Mouse (Mus musculus): Measurements from ENCODE around the gene Pim1. TPM values are rescaled to one million over a fixed set of nuclear protein-coding genes. Genes with fewer than 3 reads are reported as not detected.
A peak's percentile ranks its signal among the peaks of the same experiment; 100 is the strongest.

Pim1 gene
- polyA plus RNA-seq (2014; fragmentation: Nextera tagmentation; extraction: Ambion mirVana): 10.7 and 13.6 TPM in 2 replicates

DNA sequence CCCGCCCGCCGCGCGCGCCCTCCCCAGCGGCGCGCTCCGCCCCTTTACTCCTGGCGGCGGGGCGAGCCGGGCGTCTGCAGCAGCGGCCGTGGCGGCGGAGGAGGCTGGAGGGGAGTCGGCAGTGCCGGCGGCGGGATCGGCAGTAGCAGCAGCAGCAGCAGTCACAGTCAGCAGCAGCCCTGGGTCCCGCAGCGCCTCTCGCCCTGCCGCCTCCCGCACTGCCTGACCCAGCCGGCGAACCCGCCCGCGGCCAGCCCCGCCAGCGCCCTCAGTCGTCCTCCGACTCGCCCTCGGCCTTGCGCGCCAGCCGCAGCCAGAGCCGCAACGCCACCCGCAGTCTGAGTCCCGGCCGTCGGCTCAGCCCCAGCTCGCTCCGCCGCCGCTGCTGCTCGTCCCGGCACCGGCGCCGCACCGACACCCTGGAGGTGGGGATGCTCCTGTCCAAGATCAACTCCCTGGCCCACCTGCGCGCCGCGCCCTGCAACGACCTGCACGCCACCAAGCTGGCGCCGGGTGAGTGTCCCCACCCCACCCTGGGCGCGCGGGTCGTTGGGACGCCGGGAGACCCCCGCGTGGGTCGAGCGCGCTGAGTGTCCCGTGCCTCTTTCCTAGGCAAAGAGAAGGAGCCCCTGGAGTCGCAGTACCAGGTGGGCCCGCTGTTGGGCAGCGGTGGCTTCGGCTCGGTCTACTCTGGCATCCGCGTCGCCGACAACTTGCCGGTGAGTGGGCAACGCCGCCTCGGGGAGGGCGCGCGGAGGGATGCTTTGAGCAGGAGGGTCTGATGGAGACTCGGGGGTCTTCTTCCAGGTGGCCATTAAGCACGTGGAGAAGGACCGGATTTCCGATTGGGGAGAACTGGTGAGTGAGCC is at the start of gene Pim1:
Gene Pim1 (plus strand): TSS at position 41 of the 869 bp plus-strand sequence.
- peak within 1 kb of the TSS; percentile 96 for H3K27ac ChIP-seq (replicated peaks; ENCODE audit: low read depth, low read length)
- H3K4me1 ChIP-seq (ENCODE audit: control insufficient read depth, insufficient read depth, low read length): peaks cover 11% of the 10 kb centered on the region
- peak; percentile 53 for DNase-seq (ENCODE audit: low spot score)
- H3K9me3 ChIP-seq (ENCODE audit: control insufficient read depth, low read length): no peaks in the 10 kb centered on the region
- H3K4me2 ChIP-seq (ENCODE audit: low read depth, low read length): peak within 1 kb of the TSS; percentile 97
- no peaks in the 10 kb centered on the region for H3K27me3 ChIP-seq (replicated peaks; ENCODE audit: control insufficient read depth, insufficient read depth, low read length)
- ATAC-seq (ENCODE audit: low read depth): peak; percentile 41
- H3K36me3 ChIP-seq (ENCODE audit: control insufficient read depth, insufficient read depth, low read length): peaks cover 15% of the 10 kb centered on the region
- peak within 1 kb of the TSS; percentile 93 for H3K9ac ChIP-seq (ENCODE audit: low read depth, low read length)
- WGBS: 0% methylated on average over 29 of the region's 99 CpGs
- H3K4me3 ChIP-seq (ENCODE audit: low read depth, low read length): peak within 1 kb of the TSS; percentile 96

GRCm38 (mm10) chr17:29441562-29441961 is 49.0 kb upstream of the Pim1 start:
- H3K4me1 ChIP-seq (ENCODE audit: control insufficient read depth, insufficient read depth, low read length): peaks cover 14% of the 10 kb centered on the region
- H3K4me3 ChIP-seq (ENCODE audit: low read depth, low read length): no peak overlapping the region
- WGBS: 78% methylated on average over 4 of the region's 4 CpGs
- DNase-seq (ENCODE audit: low spot score) (no peak), ATAC-seq (ENCODE audit: low read depth) (no peak)
- H3K27ac ChIP-seq (replicated peaks; ENCODE audit: low read depth, low read length): no peak overlapping the region
- no peak overlapping the region for H3K4me2 ChIP-seq (ENCODE audit: low read depth, low read length)
- no peaks in the 10 kb centered on the region for H3K36me3 ChIP-seq (ENCODE audit: control insufficient read depth, insufficient read depth, low read length)
- H3K27me3 ChIP-seq (replicated peaks; ENCODE audit: control insufficient read depth, insufficient read depth, low read length): no peaks in the 10 kb centered on the region
- no peak overlapping the region for H3K9ac ChIP-seq (ENCODE audit: low read depth, low read length)
- no peaks in the 10 kb centered on the region for H3K9me3 ChIP-seq (ENCODE audit: control insufficient read depth, low read length)

DNA sequence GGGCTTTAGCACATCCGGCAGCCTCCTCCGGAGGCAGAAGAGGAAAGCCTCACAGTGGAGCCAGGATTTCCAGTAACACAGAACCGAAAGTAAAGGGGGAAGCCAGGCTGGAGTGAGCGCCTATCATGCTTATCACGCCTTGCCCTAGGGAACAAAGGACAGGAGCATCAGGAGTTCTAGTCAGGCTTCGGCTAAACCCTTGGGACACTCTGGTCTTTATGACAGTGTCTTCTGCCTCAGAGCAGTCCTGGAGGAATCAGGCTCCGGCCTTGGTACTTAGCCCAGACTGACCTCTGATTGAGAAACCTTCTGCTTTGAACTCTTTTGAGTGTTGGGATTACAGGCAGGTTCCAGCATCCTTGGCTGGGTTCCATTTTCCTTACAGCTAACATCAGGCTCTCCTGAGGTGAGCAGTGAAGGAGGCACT is 48.4 kb upstream of the Pim1 start:
- Histone ChIP-seq H3K9ac (ENCODE audit: low read depth, low read length) (no peak overlapping the region), H3K9me3 (ENCODE audit: control insufficient read depth, low read length) (no peaks in the 10 kb centered on the region), H3K27me3 (replicated peaks; ENCODE audit: control insufficient read depth, insufficient read depth, low read length) (no peaks in the 10 kb centered on the region), H3K4me3 (ENCODE audit: low read depth, low read length) (no peak overlapping the region), H3K27ac (replicated peaks; ENCODE audit: low read depth, low read length) (no peak overlapping the region), H3K4me2 (ENCODE audit: low read depth, low read length) (no peak overlapping the region), H3K36me3 (ENCODE audit: control insufficient read depth, insufficient read depth, low read length) (no peaks in the 10 kb centered on the region), H3K4me1 (ENCODE audit: control insufficient read depth, insufficient read depth, low read length) (peaks cover 9% of the 10 kb centered on the region; the same call in 1 of the 2 replicates)
- no peak for ATAC-seq (ENCODE audit: low read depth)
- DNase-seq (ENCODE audit: low spot score): no peak
- WGBS: 48% methylated on average over 7 of the region's 7 CpGs

DNA sequence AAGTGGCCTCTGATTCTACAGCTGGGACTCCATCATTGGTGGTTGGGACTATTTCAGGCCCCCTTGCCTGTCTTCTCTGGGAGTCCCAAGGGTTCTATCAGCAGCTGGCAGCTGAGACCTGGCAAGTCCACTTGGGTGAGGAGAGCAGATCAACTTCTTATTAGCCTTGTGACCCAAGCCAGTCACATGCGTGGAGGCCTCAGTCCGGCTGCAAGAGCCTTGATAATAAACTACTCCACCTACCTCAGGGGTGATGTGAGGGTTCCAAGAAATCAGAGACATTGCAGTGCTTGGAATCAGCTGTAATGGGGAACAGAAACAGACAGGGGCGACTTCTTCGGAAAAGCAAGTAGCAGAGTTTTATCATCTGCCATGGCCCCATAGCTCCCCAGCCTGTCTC is 46.8 kb upstream of the Pim1 start:
- H3K9ac ChIP-seq (ENCODE audit: low read depth, low read length): no peak overlapping the region
- WGBS: 70% methylated on average over 4 of the region's 4 CpGs
- no peaks in the 10 kb centered on the region for H3K27me3 ChIP-seq (replicated peaks; ENCODE audit: control insufficient read depth, insufficient read depth, low read length)
- no peak overlapping the region for H3K4me3 ChIP-seq (ENCODE audit: low read depth, low read length)
- H3K36me3 ChIP-seq (ENCODE audit: control insufficient read depth, insufficient read depth, low read length): no peaks in the 10 kb centered on the region
- no peak overlapping the region for H3K4me2 ChIP-seq (ENCODE audit: low read depth, low read length)
- no peak for ATAC-seq (ENCODE audit: low read depth)
- no peak for DNase-seq (ENCODE audit: low spot score)
- no peak overlapping the region for H3K27ac ChIP-seq (replicated peaks; ENCODE audit: low read depth, low read length)
- no peaks in the 10 kb centered on the region for H3K9me3 ChIP-seq (ENCODE audit: control insufficient read depth, low read length)
- no peaks in the 10 kb centered on the region for H3K4me1 ChIP-seq (ENCODE audit: control insufficient read depth, insufficient read depth, low read length)

GRCm38 (mm10) chr17:29445072-29445471 is 45.5 kb upstream of the Pim1 start:
- 0 out of 2 replicates have a peak, but pooled peaks have one; percentile 42 for ATAC-seq (ENCODE audit: low read depth)
- Histone ChIP-seq H3K9me3 (ENCODE audit: control insufficient read depth, low read length) (no peaks in the 10 kb centered on the region), H3K27ac (replicated peaks; ENCODE audit: low read depth, low read length) (no peak overlapping the region), H3K36me3 (ENCODE audit: control insufficient read depth, insufficient read depth, low read length) (no peaks in the 10 kb centered on the region), H3K27me3 (replicated peaks; ENCODE audit: control insufficient read depth, insufficient read depth, low read length) (no peaks in the 10 kb centered on the region), H3K9ac (ENCODE audit: low read depth, low read length) (no peak overlapping the region), H3K4me3 (ENCODE audit: low read depth, low read length) (no peak overlapping the region), H3K4me1 (ENCODE audit: control insufficient read depth, insufficient read depth, low read length) (no peaks in the 10 kb centered on the region), H3K4me2 (ENCODE audit: low read depth, low read length) (no peak overlapping the region)
- WGBS: 25% methylated on average over 8 of the region's 8 CpGs
- DNase-seq (ENCODE audit: low spot score): no peak

DNA sequence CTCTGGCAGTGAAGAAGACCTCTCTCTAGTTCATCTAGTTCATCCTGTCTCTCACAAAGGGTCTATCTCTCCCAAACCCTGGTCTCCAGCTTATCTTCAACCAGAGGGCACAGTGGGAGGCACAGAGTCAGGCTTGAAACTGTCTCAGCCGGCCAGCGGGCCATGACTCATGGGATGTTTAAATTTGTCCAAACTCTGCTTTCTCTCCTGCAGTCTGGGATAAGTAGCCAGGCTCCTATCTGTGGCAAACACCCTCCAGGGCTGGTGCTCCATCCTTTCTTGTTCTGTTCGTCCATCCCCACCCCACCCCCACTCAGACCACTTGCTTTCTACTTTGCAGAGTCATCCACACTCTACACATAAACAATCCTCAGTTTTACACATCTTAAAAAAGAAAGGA is 43.2 kb upstream of the Pim1 start:
- Histone ChIP-seq H3K4me3 (ENCODE audit: low read depth, low read length) (no peak overlapping the region), H3K4me2 (ENCODE audit: low read depth, low read length) (no peak overlapping the region), H3K27me3 (replicated peaks; ENCODE audit: control insufficient read depth, insufficient read depth, low read length) (no peaks in the 10 kb centered on the region), H3K36me3 (ENCODE audit: control insufficient read depth, insufficient read depth, low read length) (no peaks in the 10 kb centered on the region), H3K27ac (replicated peaks; ENCODE audit: low read depth, low read length) (no peak overlapping the region), H3K9me3 (ENCODE audit: control insufficient read depth, low read length) (0 out of 2 replicates have a peak, but pooled peaks cover 3% of the 10 kb centered on the region), H3K9ac (ENCODE audit: low read depth, low read length) (no peak overlapping the region), H3K4me1 (ENCODE audit: control insufficient read depth, insufficient read depth, low read length) (peaks cover 9% of the 10 kb centered on the region)
- 58% methylated on average over 3 of the region's 3 CpGs for WGBS
- ATAC-seq (ENCODE audit: low read depth): no peak
- no peak for DNase-seq (ENCODE audit: low spot score)

- H3K4me2 ChIP-seq (ENCODE audit: low read depth, low read length): no peak overlapping the region
- no peak for DNase-seq (ENCODE audit: low spot score)
- no peak overlapping the region for H3K9ac ChIP-seq (ENCODE audit: low read depth, low read length)
- 45% methylated on average over 8 of the region's 8 CpGs for WGBS
- H3K27me3 ChIP-seq (replicated peaks; ENCODE audit: control insufficient read depth, insufficient read depth, low read length): no peaks in the 10 kb centered on the region
- no peak overlapping the region for H3K27ac ChIP-seq (replicated peaks; ENCODE audit: low read depth, low read length)
- no peak overlapping the region for H3K4me3 ChIP-seq (ENCODE audit: low read depth, low read length)
- ATAC-seq (ENCODE audit: low read depth): no peak
- H3K9me3 ChIP-seq (ENCODE audit: control insufficient read depth, low read length): 0 out of 2 replicates have a peak, but pooled peaks cover 3% of the 10 kb centered on the region
- H3K4me1 ChIP-seq (ENCODE audit: control insufficient read depth, insufficient read depth, low read length): peaks cover 9% of the 10 kb centered on the region
- H3K36me3 ChIP-seq (ENCODE audit: control insufficient read depth, insufficient read depth, low read length): no peaks in the 10 kb centered on the region
Measured at GRCm38 (mm10) chr17:29448055-29448454, 42.5 kb upstream of the Pim1 start.

DNA sequence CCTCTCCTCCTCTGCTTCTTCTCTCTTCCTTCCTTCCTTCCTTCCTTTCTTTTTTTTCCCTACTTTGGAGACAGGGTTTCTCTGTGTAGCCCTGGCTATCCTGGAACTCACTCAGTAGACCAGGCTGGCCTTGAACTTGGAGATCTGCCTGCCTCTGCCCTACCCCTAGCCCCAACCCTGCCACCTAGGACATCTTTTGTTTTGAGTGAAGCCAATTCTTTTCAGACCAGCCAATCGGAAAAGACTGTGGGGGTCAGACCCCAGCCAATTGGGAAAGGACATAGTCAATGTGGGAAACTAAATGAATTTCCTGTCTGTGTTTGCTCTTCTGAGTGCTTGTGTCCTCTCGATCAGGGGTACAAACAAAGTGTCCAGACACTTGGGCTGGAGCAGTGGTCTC is 42.0 kb upstream of the Pim1 start:
- no peak for ATAC-seq (ENCODE audit: low read depth)
- H3K27ac ChIP-seq (replicated peaks; ENCODE audit: low read depth, low read length): no peak overlapping the region
- 54% methylated on average over 2 of the region's 2 CpGs for WGBS
- no peak overlapping the region for H3K9ac ChIP-seq (ENCODE audit: low read depth, low read length)
- H3K4me1 ChIP-seq (ENCODE audit: control insufficient read depth, insufficient read depth, low read length): peaks cover 9% of the 10 kb centered on the region
- no peak overlapping the region for H3K4me3 ChIP-seq (ENCODE audit: low read depth, low read length)
- no peaks in the 10 kb centered on the region for H3K27me3 ChIP-seq (replicated peaks; ENCODE audit: control insufficient read depth, insufficient read depth, low read length)
- no peaks in the 10 kb centered on the region for H3K36me3 ChIP-seq (ENCODE audit: control insufficient read depth, insufficient read depth, low read length)
- H3K9me3 ChIP-seq (ENCODE audit: control insufficient read depth, low read length): 0 out of 2 replicates have a peak, but pooled peaks cover 3% of the 10 kb centered on the region
- no peak for DNase-seq (ENCODE audit: low spot score)
- no peak overlapping the region for H3K4me2 ChIP-seq (ENCODE audit: low read depth, low read length)
